Mouse (Mus musculus) G1E (cell line): ENCODE results near the gene Smim26. TPM values are rescaled to one million over a fixed set of nuclear protein-coding genes. Genes with fewer than 3 reads are reported as not detected.

Experiments used
- ATAC-seq: 2 replicates; pipeline ENCODE4 v1.8.0; 2016; ENCODE audit warnings: mild to moderate bottlenecking; ENCODE audit not compliant: insufficient number of reproducible peaks, poor library complexity, low FRiP score, severe bottlenecking; ENCODE audit errors: extremely low read depth
- DNase-seq: peaks from one replicate; pipeline ENCODE4 v3.0.0; 2012; ENCODE audit warnings: low spot score
- H3K27me3 ChIP-seq: 2 replicates; pipeline ENCODE4 v1.6.1; 2012; ENCODE audit warnings: mild to moderate bottlenecking, low read length, inconsistent platforms; ENCODE audit not compliant: insufficient read depth
- H3K36me3 ChIP-seq: replicated peaks from 2 replicates; pipeline ENCODE3; 2012; ENCODE audit warnings: mild to moderate bottlenecking, inconsistent platforms
- H3K4me1 ChIP-seq: 2 replicates; pipeline ENCODE4 v1.6.1; 2012; ENCODE audit warnings: low read depth, low read length, inconsistent platforms, mixed read lengths; ENCODE audit not compliant: insufficient read depth
- H3K4me3 ChIP-seq: 2 replicates; pipeline ENCODE4 v1.5.1; 2012; ENCODE audit warnings: low read depth, mild to moderate bottlenecking, inconsistent platforms, low read length, moderate library complexity, mixed read lengths
- H3K9me3 ChIP-seq: replicated peaks from 2 replicates; pipeline ENCODE4 v1.6.1; 2012; ENCODE audit warnings: inconsistent platforms
- CTCF ChIP-seq: IDR thresholded peaks from 2 replicates; pipeline ENCODE4 v1.5.1; 2012; ENCODE audit warnings: low read depth, low read length, inconsistent platforms, mixed read lengths
- GATA1 ChIP-seq: IDR thresholded peaks from 2 replicates; pipeline ENCODE4 v1.6.1; 2012; ENCODE audit warnings: borderline replicate concordance, low read length, inconsistent platforms, mixed read lengths
- GATA2 ChIP-seq: IDR thresholded peaks from 2 replicates; pipeline ENCODE4 v1.6.1; 2012; ENCODE audit warnings: low read depth, low read length, inconsistent platforms, borderline replicate concordance
- POLR2AphosphoS5 ChIP-seq: IDR thresholded peaks from 2 replicates; pipeline ENCODE4 v1.6.1; 2012; ENCODE audit warnings: low read depth, low read length, inconsistent platforms; ENCODE audit not compliant: insufficient replicate concordance
- TAL1 ChIP-seq: conservative IDR thresholded peaks from 2 replicates; pipeline ENCODE4 v1.6.1; 2012; ENCODE audit warnings: low read depth, low read length, inconsistent platforms, mixed read lengths
- polyA plus RNA-seq: library from polyadenylated mRNA; stranded (reverse); fragments of >175 nt; gene quantifications from 2 replicates; pipeline ENCODE4 v1.2.3, GENCODE M21; 2012
- total RNA-seq, 2 experiments: library from RNA; stranded (forward) in 1 of 2; stranded (reverse) in 1 of 2; fragments of 200-1000 nt in 1 of 2; fragments of >200 nt in 1 of 2; fragmentation: Nextera tagmentation in 1 of 2; gene quantifications; 2 replicates each; pipeline ENCODE4 v1.2.3; 2014 to 2017

Gene Smim26
- total RNA-seq (2014; fragmentation: Nextera tagmentation), result 13.8 and 14.5 TPM in 2 replicates
- 22.9 and 23.3 TPM in 2 replicates for total RNA-seq (2017)
- polyA plus RNA-seq, result 1.3 and 1.4 TPM in 2 replicates

DNA sequence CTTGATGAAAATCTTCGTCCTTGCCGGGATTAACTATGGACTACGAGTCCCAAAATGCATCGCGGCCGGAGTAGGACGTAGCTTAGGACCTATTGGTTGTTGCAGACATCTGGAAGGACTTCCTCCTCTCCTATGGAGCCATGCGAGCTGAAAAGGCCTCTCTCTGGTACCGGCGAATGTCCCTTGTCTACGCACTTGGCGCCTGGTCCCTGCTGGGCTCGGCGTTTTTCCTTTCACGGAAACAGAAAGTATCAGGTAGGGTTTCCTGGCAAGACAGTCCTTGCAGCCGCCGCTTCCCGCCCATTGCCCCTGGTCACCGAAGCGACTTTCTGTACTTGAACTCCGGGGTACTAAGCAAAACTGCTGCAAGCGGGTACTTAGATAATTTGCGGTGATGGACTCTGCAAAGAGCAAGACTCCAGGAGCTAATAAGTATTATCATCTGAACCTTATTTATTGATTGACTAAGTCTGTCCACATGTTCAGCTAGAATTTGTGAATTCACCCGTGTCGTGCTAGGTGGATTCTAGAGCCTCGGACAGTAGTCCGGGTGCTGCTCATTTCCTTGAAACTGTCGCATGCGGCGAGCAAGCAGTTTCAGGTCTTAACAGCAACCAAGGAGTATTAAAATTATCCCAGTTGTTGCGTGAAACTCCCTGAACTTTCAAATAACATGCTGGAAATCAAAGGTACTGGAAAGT is at the start of gene Smim26:
TSS of gene Smim26 (plus strand) at position 104 of the 701 bp plus-strand sequence.
- H3K36me3 ChIP-seq, result peaks cover 30% of the 10 kb centered on the region
- no peaks in the 10 kb centered on the region for H3K27me3 ChIP-seq
- H3K4me3 ChIP-seq, result peak within 1 kb of the TSS; percentile 76
- ATAC-seq (peak; percentile 100), DNase-seq (peak; percentile 82)
- TF ChIP-seq TAL1, result no peak
- TF ChIP-seq POLR2AphosphoS5, result no peak
- no peak for TF ChIP-seq CTCF
- H3K9me3 ChIP-seq, result no peaks in the 10 kb centered on the region
- peaks cover 8% of the 10 kb centered on the region; the same call in 1 of the 2 replicates for H3K4me1 ChIP-seq

DNA sequence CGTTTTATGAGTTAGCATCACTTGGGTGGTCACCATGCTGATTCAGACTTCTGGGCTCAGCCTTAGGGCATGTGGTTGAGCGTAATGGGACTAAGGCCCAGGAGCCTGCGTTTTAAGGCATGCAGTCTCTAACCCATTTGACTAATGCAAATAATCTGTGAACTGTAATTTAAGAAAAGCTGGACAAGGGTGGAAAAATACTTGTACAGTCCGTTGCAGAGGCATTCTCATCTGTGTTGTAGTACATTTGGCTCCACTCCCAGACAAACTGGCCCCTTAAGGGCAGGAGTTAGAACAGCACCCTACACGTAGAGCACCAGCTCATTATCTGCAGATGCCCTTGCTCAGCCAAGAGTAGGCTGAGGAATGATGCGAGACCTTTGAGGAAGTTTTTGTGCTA is 49.2 kb upstream of the Smim26 start:
- DNase-seq, result no peak
- Histone ChIP-seq H3K4me3 (no peak overlapping the region), H3K36me3 (peaks cover 62% of the 10 kb centered on the region), H3K27me3 (no peaks in the 10 kb centered on the region), H3K9me3 (no peaks in the 10 kb centered on the region), H3K4me1 (no peaks in the 10 kb centered on the region; the same call in 1 of the 2 replicates)
- ATAC-seq, result no peak
- no peak for TF ChIP-seq GATA1

DNA sequence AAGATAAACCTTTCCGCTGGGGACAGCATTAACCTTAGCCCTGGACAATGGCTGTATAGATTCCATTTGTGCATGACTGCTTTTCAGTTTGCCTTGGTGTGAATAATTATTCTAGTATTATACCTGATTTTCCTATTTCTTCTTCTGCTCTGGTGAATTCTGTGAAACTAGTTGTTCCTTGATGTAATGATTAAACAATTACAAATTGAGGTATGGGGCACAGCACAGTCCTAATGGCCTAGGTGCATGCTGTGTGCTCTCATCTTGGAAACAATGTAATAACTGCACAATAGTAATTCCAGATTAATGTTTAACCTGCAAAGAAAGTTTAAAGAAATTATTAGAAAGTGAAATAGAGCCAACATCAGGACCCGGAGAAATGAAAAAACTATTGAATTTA is 48.8 kb upstream of the Smim26 start:
- DNase-seq (no peak), ATAC-seq (no peak)
- no peaks in the 10 kb centered on the region for H3K9me3 ChIP-seq
- TF ChIP-seq TAL1, result no peak
- TF ChIP-seq CTCF, result no peak
- no peak for TF ChIP-seq GATA1
- no peak for TF ChIP-seq GATA2
- no peak for TF ChIP-seq POLR2AphosphoS5
- H3K4me1 ChIP-seq, result no peaks in the 10 kb centered on the region; the same call in 1 of the 2 replicates
- H3K27me3 ChIP-seq, result no peaks in the 10 kb centered on the region
- no peak overlapping the region for H3K4me3 ChIP-seq
- peaks cover 58% of the 10 kb centered on the region for H3K36me3 ChIP-seq

DNA sequence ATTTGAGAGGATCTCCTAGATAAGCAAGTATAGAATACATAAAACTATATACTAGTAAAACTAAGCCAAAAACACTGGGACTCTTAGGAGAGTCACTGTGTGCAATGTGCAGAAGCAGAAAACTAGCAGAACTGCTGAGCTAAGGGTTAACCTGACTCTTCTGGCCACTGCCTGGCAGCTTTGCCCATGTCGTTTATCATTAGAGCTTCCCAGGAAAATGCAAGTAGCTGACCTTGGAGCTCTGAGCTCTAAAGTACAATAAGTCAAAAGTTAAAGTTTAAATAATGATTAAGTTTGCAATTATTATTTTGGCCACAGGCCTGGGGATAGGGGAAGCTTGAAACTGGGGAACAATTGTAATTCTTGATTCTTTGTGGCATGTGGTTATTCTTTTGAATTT is 48.4 kb upstream of the Smim26 start:
- TF ChIP-seq GATA1, result no peak
- TF ChIP-seq POLR2AphosphoS5, result no peak
- no peak for TF ChIP-seq GATA2
- no peak for TF ChIP-seq TAL1
- no peak for TF ChIP-seq CTCF
- no peak for ATAC-seq
- Histone ChIP-seq H3K4me3 (no peak overlapping the region), H3K36me3 (peaks cover 54% of the 10 kb centered on the region), H3K4me1 (no peaks in the 10 kb centered on the region; the same call in 1 of the 2 replicates), H3K9me3 (no peaks in the 10 kb centered on the region), H3K27me3 (no peaks in the 10 kb centered on the region)
- DNase-seq, result no peak

DNA sequence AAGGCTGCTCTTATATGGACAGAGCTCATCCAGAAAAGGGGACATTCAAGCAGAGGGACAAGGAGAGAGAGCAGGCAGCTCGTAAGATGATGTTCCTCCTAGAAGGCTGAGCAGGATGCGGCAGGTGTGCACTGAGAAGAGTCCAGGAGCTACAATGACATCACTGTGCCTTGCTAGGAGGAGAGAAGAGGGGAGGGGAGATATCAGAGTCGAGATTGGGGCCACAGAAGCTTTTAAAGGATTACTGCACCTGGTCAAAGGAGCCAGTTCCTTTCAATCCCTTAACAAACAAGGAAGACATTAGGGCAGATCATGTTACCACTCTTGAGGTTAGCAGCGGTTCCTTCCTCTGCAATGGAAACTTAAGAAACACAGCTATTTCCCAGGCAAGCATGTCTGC is 46.3 kb upstream of the Smim26 start:
- TF ChIP-seq TAL1 (no peak), GATA2 (no peak), GATA1 (no peak), POLR2AphosphoS5 (no peak), CTCF (no peak)
- peaks cover 6% of the 10 kb centered on the region; the same call in 1 of the 2 replicates for H3K4me1 ChIP-seq
- peaks cover 44% of the 10 kb centered on the region for H3K36me3 ChIP-seq
- no peaks in the 10 kb centered on the region for H3K9me3 ChIP-seq
- H3K4me3 ChIP-seq, result no peak overlapping the region
- DNase-seq, result no peak
- ATAC-seq, result no peak
- no peaks in the 10 kb centered on the region for H3K27me3 ChIP-seq

DNA sequence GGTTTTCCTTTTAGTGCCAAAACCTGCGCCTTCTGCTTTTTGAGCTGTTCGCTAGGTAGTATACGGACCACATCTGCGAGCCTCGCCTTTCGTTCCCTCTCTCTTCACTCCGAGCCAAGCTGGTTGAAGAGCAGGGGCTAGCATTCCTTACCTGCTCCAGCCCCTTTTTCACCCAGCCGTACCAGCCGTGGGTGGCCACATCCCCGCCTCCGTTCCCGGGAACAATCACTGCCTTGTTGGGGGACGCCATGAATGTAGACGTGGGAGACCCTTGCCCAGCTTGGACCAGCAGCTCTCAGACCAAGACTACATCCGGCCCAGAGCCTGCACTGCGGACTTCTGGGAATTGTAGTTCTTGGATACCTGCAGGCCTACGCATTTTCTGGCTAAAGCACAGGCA is 43.3 kb upstream of the Smim26 start, which contains the start of gene Rbbp9:
TSS of gene Rbbp9 (minus strand) at position 341 of the 400 bp plus-strand sequence.
- no peaks in the 10 kb centered on the region for H3K27me3 ChIP-seq
- H3K36me3 ChIP-seq, result peaks cover 24% of the 10 kb centered on the region
- DNase-seq, result peak; percentile 43
- no peak for TF ChIP-seq GATA1
- TF ChIP-seq GATA2, result no peak
- TF ChIP-seq POLR2AphosphoS5, result no peak
- no peak for TF ChIP-seq TAL1
- TF ChIP-seq CTCF, result no peak
- peak within 1 kb of the TSS; percentile 76 for H3K4me3 ChIP-seq
- ATAC-seq, result peak; percentile 73
- no peaks in the 10 kb centered on the region for H3K9me3 ChIP-seq
- H3K4me1 ChIP-seq, result peaks cover 7% of the 10 kb centered on the region; the same call in 1 of the 2 replicates
